Mouse (Mus musculus): ENCODE results near the gene Dhcr24. TPM values are rescaled to one million over a fixed set of nuclear protein-coding genes. Genes with fewer than 3 reads are reported as not detected.

Gene Dhcr24
- polyA plus RNA-seq, 1 experiment from 2014 or later: 2.0 TPM

DNA sequence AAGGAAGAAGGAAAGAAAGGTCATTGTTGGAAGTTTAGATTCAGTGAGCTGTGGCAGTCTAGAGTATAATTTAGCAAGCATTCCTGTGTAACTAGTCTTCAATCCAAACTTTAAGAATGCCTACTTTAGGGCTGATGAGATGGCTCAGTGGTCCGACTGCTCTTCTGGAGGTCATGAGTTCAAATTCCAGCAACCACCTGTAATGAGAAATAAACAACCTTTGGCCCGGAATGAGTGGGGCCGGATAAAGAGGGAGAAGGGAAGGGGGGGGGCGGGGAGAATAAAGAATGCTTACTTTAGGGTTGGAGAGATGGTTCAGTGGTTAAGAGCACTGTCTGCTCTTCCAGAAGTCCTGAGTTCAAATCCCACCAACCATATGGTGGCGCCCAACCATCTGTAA is 3.6 kb upstream of the Dhcr24 start:
- Histone ChIP-seq H3K4me1 (replicated peaks; ENCODE audit: control insufficient read depth, insufficient read depth, low read length) (peaks cover 14% of the 10 kb centered on the region), H3K4me2 (ENCODE audit: low read depth, low read length) (no peak overlapping the region), H3K4me3 (ENCODE audit: low read length) (no peak overlapping the region), H3K36me3 (ENCODE audit: control insufficient read depth, insufficient read depth, low read length) (no peaks in the 10 kb centered on the region), H3K27me3 (ENCODE audit: control insufficient read depth, insufficient read depth, low read depth, low read length) (no peaks in the 10 kb centered on the region), H3K9me3 (ENCODE audit: control insufficient read depth, low read length) (no peaks in the 10 kb centered on the region), H3K27ac (ENCODE audit: low read length) (no peak overlapping the region), H3K9ac (ENCODE audit: low read length) (no peak overlapping the region)
- ATAC-seq (ENCODE audit: low read depth): no peak
- WGBS: 50% methylated on average over 5 of the region's 5 CpGs

DNA sequence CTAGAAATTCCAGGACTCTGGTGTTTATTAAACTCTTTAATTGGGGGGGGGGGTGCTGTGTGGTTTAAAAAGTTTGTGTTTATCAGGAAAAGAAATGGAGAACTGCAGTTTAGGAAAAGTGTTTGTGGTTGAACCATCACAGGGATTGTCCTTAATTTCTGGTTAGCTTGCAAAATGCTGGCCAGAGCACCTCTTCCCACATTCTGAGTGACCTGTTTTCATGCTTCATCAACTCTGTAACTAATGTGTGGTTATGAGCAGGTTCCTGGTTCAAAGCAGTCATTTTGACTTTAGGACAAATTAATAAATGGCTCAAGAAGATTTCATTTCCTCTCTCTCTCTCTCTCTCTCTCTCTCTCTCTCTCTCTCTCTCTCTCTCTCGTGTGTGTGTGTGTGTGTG is 2.9 kb upstream of the Dhcr24 start:
- no CpG with 5 or more reads among the region's 1 CpGs for WGBS
- H3K9me3 ChIP-seq (ENCODE audit: control insufficient read depth, low read length): no peaks in the 10 kb centered on the region
- H3K27me3 ChIP-seq (ENCODE audit: control insufficient read depth, insufficient read depth, low read depth, low read length): no peaks in the 10 kb centered on the region
- H3K9ac ChIP-seq (ENCODE audit: low read length): no peak overlapping the region
- no peak overlapping the region for H3K27ac ChIP-seq (ENCODE audit: low read length)
- no peaks in the 10 kb centered on the region for H3K36me3 ChIP-seq (ENCODE audit: control insufficient read depth, insufficient read depth, low read length)
- H3K4me3 ChIP-seq (ENCODE audit: low read length): no peak overlapping the region
- ATAC-seq (ENCODE audit: low read depth): no peak
- H3K4me1 ChIP-seq (replicated peaks; ENCODE audit: control insufficient read depth, insufficient read depth, low read length): peaks cover 22% of the 10 kb centered on the region
- no peak overlapping the region for H3K4me2 ChIP-seq (ENCODE audit: low read depth, low read length)

DNA sequence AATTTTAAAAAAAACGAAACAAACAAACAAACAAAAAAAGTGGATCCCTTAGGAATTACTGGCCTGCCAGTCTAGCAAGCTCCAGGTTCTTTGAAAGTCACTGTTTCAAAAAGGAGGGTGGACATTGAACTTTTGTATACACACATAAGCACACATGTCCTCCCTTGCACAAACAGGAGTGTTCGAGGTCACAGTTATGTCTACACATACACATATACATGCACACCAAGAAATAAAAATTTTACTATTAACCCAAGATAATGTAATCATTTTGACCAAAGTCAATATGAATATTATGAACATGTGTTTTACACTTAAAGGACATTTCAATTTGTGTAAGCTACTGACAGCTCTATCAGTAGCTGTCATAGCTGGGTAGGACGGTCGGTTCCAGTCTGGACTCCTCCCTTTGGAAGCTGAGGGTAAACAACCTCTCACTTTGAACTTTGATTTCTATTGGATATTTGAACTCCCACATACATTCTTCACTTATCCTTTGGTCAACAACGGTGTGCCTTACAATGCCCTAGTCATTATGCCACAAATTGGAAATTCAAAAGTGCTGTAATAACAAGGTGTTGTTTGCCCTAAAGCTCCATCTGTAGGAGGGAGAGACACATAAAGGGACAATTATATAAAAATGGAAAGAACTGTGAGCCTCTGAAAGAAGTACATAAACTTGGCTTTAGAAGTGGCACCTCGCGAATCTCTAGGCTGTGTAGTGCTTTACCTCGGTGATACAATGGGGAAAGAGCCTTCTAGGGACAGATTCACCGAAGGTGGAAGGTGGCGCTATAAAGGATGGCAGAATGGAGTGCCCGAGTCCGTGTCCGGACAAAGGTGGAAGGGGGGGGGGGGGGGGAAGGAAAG is 1.3 kb upstream of the Dhcr24 start:
- Histone ChIP-seq H3K9ac (ENCODE audit: low read length) (peak overlapping the region; percentile 50; the same call in 1 of the 2 replicates), H3K9me3 (ENCODE audit: control insufficient read depth, low read length) (no peaks in the 10 kb centered on the region), H3K4me2 (ENCODE audit: low read depth, low read length) (peak overlapping the region; percentile 86), H3K27me3 (ENCODE audit: control insufficient read depth, insufficient read depth, low read depth, low read length) (no peaks in the 10 kb centered on the region), H3K27ac (ENCODE audit: low read length) (no peak overlapping the region), H3K4me1 (replicated peaks; ENCODE audit: control insufficient read depth, insufficient read depth, low read length) (peaks cover 28% of the 10 kb centered on the region), H3K36me3 (ENCODE audit: control insufficient read depth, insufficient read depth, low read length) (no peaks in the 10 kb centered on the region), H3K4me3 (ENCODE audit: low read length) (peak overlapping the region; percentile 66)
- no peak for ATAC-seq (ENCODE audit: low read depth)
- 24% methylated on average over 13 of the region's 13 CpGs for WGBS

DNA sequence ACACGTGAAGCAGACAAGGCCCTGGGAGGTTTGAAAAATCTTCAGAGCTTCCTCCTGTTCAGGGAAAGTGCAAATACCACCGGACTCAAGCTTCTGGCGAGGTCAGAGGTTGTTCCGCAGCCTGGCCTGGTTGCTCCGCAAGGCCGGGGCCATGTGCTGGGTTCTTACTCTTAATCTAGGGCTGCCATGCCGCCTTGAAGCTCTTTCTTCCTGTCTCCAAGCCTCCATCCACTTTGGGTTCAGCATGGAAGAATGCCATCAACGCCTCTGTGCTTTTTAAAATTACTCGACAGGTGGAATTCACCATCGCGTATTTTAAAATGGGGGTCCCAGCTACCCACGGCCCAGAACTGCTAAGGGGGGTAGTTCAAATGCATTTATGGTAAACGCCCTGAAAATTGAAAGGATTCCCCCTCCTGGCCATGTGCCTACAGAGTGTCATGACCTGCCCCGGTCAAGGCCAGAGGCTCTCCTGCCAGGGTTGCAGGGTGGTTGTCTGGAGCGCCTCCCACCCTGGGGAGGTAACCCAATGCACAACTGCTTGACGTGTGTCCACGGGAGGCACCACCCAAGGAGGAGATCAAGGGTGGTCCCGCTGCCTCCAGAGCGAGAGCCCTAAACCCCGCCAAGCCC is 509 bp upstream of the Dhcr24 start:
- peak overlapping the region; percentile 50 for H3K9ac ChIP-seq (ENCODE audit: low read length)
- ATAC-seq (ENCODE audit: low read depth): peak; percentile 67
- 2% methylated on average over 20 of the region's 20 CpGs for WGBS

DNA sequence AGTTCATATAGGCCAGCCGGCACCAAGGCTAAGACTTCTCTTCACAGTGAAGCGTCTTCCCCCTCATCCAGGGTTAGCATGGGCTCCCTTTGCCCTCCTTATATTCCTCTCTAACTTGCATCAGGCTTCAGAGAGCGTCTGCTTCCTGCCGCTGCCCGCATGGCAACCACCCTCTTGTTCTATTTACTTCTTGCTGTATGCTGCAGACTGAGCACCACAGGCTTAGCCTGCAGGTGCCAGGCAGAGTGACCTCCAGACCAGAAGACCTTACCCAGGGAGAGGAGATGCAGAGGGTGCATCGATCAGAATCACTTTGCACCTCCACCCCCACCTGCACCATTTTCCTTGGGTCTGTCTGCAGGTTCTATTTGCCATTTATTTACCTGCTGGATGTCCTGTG is 1.2 kb downstream of the Dhcr24 start:
- Histone ChIP-seq H3K36me3 (ENCODE audit: control insufficient read depth, insufficient read depth, low read length) (peaks cover 8% of the 10 kb centered on the region; the same call in 1 of the 2 replicates), H3K27ac (ENCODE audit: low read length) (no peak overlapping the region), H3K27me3 (ENCODE audit: control insufficient read depth, insufficient read depth, low read depth, low read length) (no peaks in the 10 kb centered on the region), H3K9ac (ENCODE audit: low read length) (peak overlapping the region; percentile 67), H3K9me3 (ENCODE audit: control insufficient read depth, low read length) (no peaks in the 10 kb centered on the region), H3K4me2 (ENCODE audit: low read depth, low read length) (peak overlapping the region; percentile 86), H3K4me1 (replicated peaks; ENCODE audit: control insufficient read depth, insufficient read depth, low read length) (peaks cover 28% of the 10 kb centered on the region), H3K4me3 (ENCODE audit: low read length) (peak overlapping the region; percentile 66)
- 4% methylated on average over 6 of the region's 6 CpGs for WGBS
- ATAC-seq (ENCODE audit: low read depth): no peak

More for the DNA sequence above, 509 bp upstream of the Dhcr24 start:
- Histone ChIP-seq H3K9me3 (ENCODE audit: control insufficient read depth, low read length) (no peaks in the 10 kb centered on the region), H3K36me3 (ENCODE audit: control insufficient read depth, insufficient read depth, low read length) (peaks cover 3% of the 10 kb centered on the region; the same call in 1 of the 2 replicates), H3K4me3 (ENCODE audit: low read length) (peak overlapping the region; percentile 66), H3K27me3 (ENCODE audit: control insufficient read depth, insufficient read depth, low read depth, low read length) (no peaks in the 10 kb centered on the region), H3K4me1 (replicated peaks; ENCODE audit: control insufficient read depth, insufficient read depth, low read length) (peaks cover 28% of the 10 kb centered on the region), H3K27ac (ENCODE audit: low read length) (peak overlapping the region; percentile 6), H3K4me2 (ENCODE audit: low read depth, low read length) (peak overlapping the region; percentile 86)

DNA sequence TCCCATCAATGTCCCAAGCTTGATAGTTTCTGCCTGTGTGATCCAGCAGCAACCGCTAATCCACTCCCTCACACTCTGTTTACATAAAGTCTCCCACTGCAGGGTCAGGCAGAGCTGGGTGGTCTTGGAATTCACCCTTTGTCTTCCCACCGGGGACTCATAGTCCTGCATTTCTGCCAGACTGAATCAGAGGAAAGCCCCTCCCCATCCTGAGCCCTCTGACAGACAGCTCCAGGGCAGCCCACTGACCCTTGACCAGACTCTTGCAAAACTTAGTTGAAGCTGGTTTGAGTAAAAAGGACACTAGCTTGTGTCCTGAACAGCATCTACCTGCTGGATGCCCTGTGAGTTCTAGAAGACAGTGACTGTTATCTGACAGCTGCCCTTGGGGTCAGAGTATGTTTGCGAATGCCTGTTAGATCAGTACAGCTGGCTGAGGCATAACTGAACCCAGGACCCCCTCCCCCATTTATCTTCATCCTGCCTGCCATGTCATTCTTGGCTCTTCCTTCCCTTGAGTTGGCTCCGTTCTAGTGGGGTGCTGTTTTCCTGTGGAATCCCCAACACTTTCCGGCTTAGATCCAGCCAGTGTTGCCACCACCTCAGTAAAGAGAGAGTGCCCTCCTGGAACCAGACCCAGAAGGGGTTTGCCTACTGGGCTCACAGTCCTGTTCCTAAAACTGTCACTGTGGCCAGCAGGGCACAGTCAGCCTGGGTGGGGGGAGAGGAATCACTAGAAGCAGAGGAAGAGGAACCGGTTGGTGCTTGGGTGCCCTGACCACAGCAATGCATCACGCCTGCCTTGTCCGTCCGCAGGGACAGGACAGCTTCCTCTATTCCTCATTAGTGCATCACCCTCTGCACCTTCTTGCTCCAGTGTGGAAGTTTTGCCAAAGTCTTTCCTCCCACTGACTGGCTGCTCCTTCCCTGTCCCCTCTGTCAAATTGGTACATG is 2.3 kb downstream of the Dhcr24 start:
- no peak for ATAC-seq (ENCODE audit: low read depth)

DNA sequence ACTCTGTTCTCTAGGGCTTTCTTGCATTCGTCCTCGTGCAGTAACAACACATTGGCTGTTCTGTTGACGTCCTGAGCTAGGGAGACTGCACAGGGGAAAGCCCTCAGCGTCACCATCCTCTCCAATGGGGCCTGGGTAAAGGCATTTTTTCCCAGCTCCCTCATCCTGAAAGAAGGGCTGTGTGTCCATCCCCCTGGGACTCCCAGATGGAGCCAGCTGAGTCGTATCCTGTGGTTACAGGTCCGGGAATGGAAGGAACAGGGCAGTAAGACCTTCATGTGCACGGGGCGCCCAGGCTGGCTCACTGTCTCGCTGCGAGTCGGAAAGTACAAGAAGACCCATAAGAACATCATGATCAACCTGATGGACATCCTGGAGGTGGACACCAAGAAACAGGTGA is 3.3 kb downstream of the Dhcr24 start:
- Histone ChIP-seq H3K4me3 (ENCODE audit: low read length) (no peak overlapping the region), H3K9me3 (ENCODE audit: control insufficient read depth, low read length) (no peaks in the 10 kb centered on the region), H3K36me3 (ENCODE audit: control insufficient read depth, insufficient read depth, low read length) (peaks cover 12% of the 10 kb centered on the region; the same call in 1 of the 2 replicates), H3K27ac (ENCODE audit: low read length) (no peak overlapping the region), H3K4me2 (ENCODE audit: low read depth, low read length) (no peak overlapping the region), H3K4me1 (replicated peaks; ENCODE audit: control insufficient read depth, insufficient read depth, low read length) (peaks cover 28% of the 10 kb centered on the region), H3K9ac (ENCODE audit: low read length) (no peak overlapping the region), H3K27me3 (ENCODE audit: control insufficient read depth, insufficient read depth, low read depth, low read length) (no peaks in the 10 kb centered on the region)
- ATAC-seq (ENCODE audit: low read depth): no peak
- WGBS: 82% methylated on average over 11 of the region's 11 CpGs

More for the DNA sequence above, 2.3 kb downstream of the Dhcr24 start:
- H3K9me3 ChIP-seq (ENCODE audit: control insufficient read depth, low read length): no peaks in the 10 kb centered on the region
- H3K27me3 ChIP-seq (ENCODE audit: control insufficient read depth, insufficient read depth, low read depth, low read length): no peaks in the 10 kb centered on the region
- peak overlapping the region; percentile 66 for H3K4me3 ChIP-seq (ENCODE audit: low read length)
- H3K9ac ChIP-seq (ENCODE audit: low read length): peak overlapping the region; percentile 36
- peaks cover 28% of the 10 kb centered on the region for H3K4me1 ChIP-seq (replicated peaks; ENCODE audit: control insufficient read depth, insufficient read depth, low read length)
- H3K36me3 ChIP-seq (ENCODE audit: control insufficient read depth, insufficient read depth, low read length): peaks cover 11% of the 10 kb centered on the region; the same call in 1 of the 2 replicates
- peak overlapping the region; percentile 86 for H3K4me2 ChIP-seq (ENCODE audit: low read depth, low read length)
- WGBS: 38% methylated on average over 9 of the region's 9 CpGs
- no peak overlapping the region for H3K27ac ChIP-seq (ENCODE audit: low read length)

DNA sequence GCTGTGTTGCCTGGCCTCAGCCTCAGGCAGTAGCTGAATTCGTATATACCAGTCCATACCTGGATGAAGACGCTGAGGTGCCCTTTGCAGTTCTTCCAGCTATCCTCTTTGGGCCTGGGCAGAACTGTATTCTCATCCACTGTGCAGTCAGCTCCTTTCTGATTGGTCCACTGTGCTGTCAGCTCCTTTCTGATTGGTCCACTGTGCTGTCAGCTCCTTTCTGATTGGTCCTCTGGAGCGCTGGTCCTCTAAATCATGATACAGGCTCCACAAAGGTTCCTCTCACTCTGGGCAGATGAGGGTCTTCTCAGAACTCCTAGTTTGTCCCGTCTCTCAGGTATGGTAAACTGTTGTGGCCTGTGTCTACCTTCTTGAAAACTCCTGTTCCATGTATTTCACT is 8.8 kb downstream of the Dhcr24 start:
- Histone ChIP-seq H3K27me3 (ENCODE audit: control insufficient read depth, insufficient read depth, low read depth, low read length) (no peaks in the 10 kb centered on the region), H3K4me2 (ENCODE audit: low read depth, low read length) (no peak overlapping the region), H3K4me1 (replicated peaks; ENCODE audit: control insufficient read depth, insufficient read depth, low read length) (no peaks in the 10 kb centered on the region), H3K4me3 (ENCODE audit: low read length) (no peak overlapping the region), H3K27ac (ENCODE audit: low read length) (no peak overlapping the region), H3K9me3 (ENCODE audit: control insufficient read depth, low read length) (no peaks in the 10 kb centered on the region), H3K36me3 (ENCODE audit: control insufficient read depth, insufficient read depth, low read length) (peaks cover 34% of the 10 kb centered on the region), H3K9ac (ENCODE audit: low read length) (no peak overlapping the region)
- no peak for ATAC-seq (ENCODE audit: low read depth)
- 89% methylated on average over 4 of the region's 4 CpGs for WGBS
